Mouse (Mus musculus): ENCODE results near the gene Hfe.
"Not testable (repeated sequence)": the region's sequence is repeated elsewhere in the genome, so short reads cannot be mapped to it uniquely, and the experiment has no call there.

Hfe gene

GRCm38 (mm10) chr13:23716261-23717042 lies 5.8 kb upstream of the Hfe start:
- DNase-seq (ENCODE audit: inconsistent age in 2 of 2, low spot score in 1 of 2): peak in 1 of 2 experiments; percentile 66

- DNase-seq (ENCODE audit: inconsistent age in 2 of 2, low spot score in 1 of 2): peak in 1 of 2 experiments; percentile 73
Observed at GRCm38 (mm10) chr13:23709714-23710373, 810 bp downstream of the Hfe start.

- DNase-seq (ENCODE audit: inconsistent age in 2 of 2, low spot score in 1 of 2): peak in 1 of 2 experiments; percentile 56
Observed at GRCm38 (mm10) chr13:23708654-23709053, 2.0 kb downstream of the Hfe start.

GRCm38 (mm10) chr13:23708041-23708440 lies 2.6 kb downstream of the Hfe start:
- DNase-seq (ENCODE audit: inconsistent age in 2 of 2, low spot score in 1 of 2): no peak

GRCm38 (mm10) chr13:23706771-23707170 lies 3.9 kb downstream of the Hfe start:
- DNase-seq (ENCODE audit: inconsistent age in 2 of 2, low spot score in 1 of 2): no peak

GRCm38 (mm10) chr13:23705751-23706356 lies 4.8 kb downstream of the Hfe start:
- no peak for DNase-seq (ENCODE audit: inconsistent age in 2 of 2, low spot score in 1 of 2)

- DNase-seq (ENCODE audit: inconsistent age in 2 of 2, low spot score in 1 of 2): not testable (repeated sequence)
Observed at GRCm38 (mm10) chr13:23702801-23703200, 7.9 kb downstream of the Hfe start.

GRCm38 (mm10) chr13:23702220-23702619 lies 8.4 kb downstream of the Hfe start:
- no peak for DNase-seq (ENCODE audit: inconsistent age in 2 of 2, low spot score in 1 of 2)

GRCm38 (mm10) chr13:23700786-23701520 lies 9.7 kb downstream of the Hfe start:
- DNase-seq (ENCODE audit: inconsistent age in 2 of 2, low spot score in 1 of 2): peak; percentile 79 to 93

GRCm38 (mm10) chr13:23699767-23700166 lies 10.9 kb downstream of the Hfe start:
- peak in 1 of 2 experiments; percentile 21 for DNase-seq (ENCODE audit: inconsistent age in 2 of 2, low spot score in 1 of 2)

- DNase-seq (ENCODE audit: inconsistent age in 2 of 2, low spot score in 1 of 2): no peak
Observed at GRCm38 (mm10) chr13:23698996-23699395, 11.7 kb downstream of the Hfe start.

- peak; percentile 98 to 100 for DNase-seq (ENCODE audit: inconsistent age in 2 of 2, low spot score in 1 of 2)
Observed at GRCm38 (mm10) chr13:23698300-23698693, 12.4 kb downstream of the Hfe start, which contains the start of gene Hist1h4c. TSS of gene Hist1h4c (minus strand) at chr13:23698454.

- peak; percentile 48 to 81 for DNase-seq (ENCODE audit: inconsistent age in 2 of 2, low spot score in 1 of 2)
Observed at GRCm38 (mm10) chr13:23697491-23698299, 13.0 kb downstream of the Hfe start.

GRCm38 (mm10) chr13:23696061-23696474 lies 14.6 kb downstream of the Hfe start:
- peak in 1 of 2 experiments; percentile 65 for DNase-seq (ENCODE audit: inconsistent age in 2 of 2, low spot score in 1 of 2)

- DNase-seq (ENCODE audit: inconsistent age in 2 of 2, low spot score in 1 of 2): no peak
Observed at GRCm38 (mm10) chr13:23695514-23695913, 15.1 kb downstream of the Hfe start, which contains the start of gene Hist1h1t. TSS of gene Hist1h1t (plus strand) at chr13:23695814.

GRCm38 (mm10) chr13:23694956-23695355 lies 15.7 kb downstream of the Hfe start:
- DNase-seq (ENCODE audit: inconsistent age in 2 of 2, low spot score in 1 of 2): no peak

- DNase-seq (ENCODE audit: inconsistent age in 2 of 2, low spot score in 1 of 2): peak in 1 of 2 experiments; percentile 15
Observed at GRCm38 (mm10) chr13:23693856-23694440, 16.7 kb downstream of the Hfe start.

GRCm38 (mm10) chr13:23689459-23689858 lies 21.2 kb downstream of the Hfe start:
- DNase-seq (ENCODE audit: inconsistent age in 2 of 2, low spot score in 1 of 2): no peak

- DNase-seq (ENCODE audit: inconsistent age in 2 of 2, low spot score in 1 of 2): no peak
Observed at GRCm38 (mm10) chr13:23688956-23689355, 21.7 kb downstream of the Hfe start.

GRCm38 (mm10) chr13:23687907-23688306 lies 22.7 kb downstream of the Hfe start:
- DNase-seq (ENCODE audit: inconsistent age in 2 of 2, low spot score in 1 of 2): peak in 1 of 2 experiments; percentile 66

Data from adrenal gland, adult (tissue).